Mouse (Mus musculus): ENCODE results near the gene Samhd1. TPM values are rescaled to one million over a fixed set of nuclear protein-coding genes. Genes with fewer than 3 reads are reported as not detected.
A peak's percentile ranks its signal among the peaks of the same experiment; 100 is the strongest.

Samhd1 gene
- polyA plus RNA-seq, 1 experiment from 2014 or later, result 22.0 TPM

DNA sequence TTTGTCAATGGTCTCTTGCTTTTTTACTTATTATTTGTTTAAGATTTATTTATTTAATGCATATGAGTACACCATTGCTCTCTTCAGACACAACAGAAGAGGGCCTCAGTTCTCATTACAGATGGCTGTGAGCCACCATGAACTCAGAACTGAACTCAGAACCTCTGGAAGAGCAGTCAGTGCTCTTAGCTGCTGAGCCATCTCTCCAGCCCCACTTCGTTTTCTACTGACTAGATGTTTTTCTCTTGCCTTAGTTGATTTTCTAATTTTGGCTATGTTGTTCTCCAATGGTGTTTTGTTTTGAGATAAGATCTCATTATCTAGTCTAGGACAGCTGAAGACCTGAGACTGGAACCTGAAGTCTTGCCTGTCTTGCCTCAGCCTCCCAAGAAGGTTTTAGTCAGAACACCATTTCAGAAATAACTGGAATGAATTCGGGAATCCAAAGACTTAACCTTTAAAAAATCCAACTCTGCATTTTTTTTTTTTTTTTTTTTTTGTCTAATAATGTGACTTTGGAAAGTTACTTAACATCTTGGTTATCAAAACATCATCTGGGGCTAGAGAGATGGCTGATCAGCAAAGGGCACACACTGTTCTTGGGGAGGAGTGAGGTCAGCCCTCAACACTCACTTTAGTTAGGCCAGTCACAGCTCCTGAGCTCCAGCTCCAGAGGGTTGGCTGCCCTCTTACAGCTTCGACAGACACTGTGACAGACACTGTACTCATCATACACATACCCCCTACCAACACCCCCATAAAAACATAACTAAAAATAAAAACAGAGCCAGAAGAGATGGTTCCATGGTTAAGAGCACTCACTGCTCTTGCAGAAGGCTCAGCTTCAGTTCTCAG lies 2.2 kb downstream of the Samhd1 start:
- Histone ChIP-seq H3K9ac (ENCODE audit: low read depth, low read length) (no peak overlapping the region), H3K4me1 (ENCODE audit: control insufficient read depth, insufficient read depth, low read length) (peaks cover 13% of the 10 kb centered on the region), H3K27me3 (replicated peaks; ENCODE audit: control insufficient read depth, insufficient read depth, low read length) (no peaks in the 10 kb centered on the region), H3K36me3 (ENCODE audit: control insufficient read depth, insufficient read depth, low read length) (no peaks in the 10 kb centered on the region), H3K9me3 (ENCODE audit: control insufficient read depth, low read length) (no peaks in the 10 kb centered on the region), H3K27ac (ENCODE audit: low read length) (no peak overlapping the region), H3K4me2 (ENCODE audit: low read depth, low read length) (no peak overlapping the region; the same call in 1 of the 2 replicates), H3K4me3 (ENCODE audit: low read length) (no peak overlapping the region)
- ATAC-seq, result no peak
- WGBS, result 73% methylated on average over 3 of the region's 3 CpGs

DNA sequence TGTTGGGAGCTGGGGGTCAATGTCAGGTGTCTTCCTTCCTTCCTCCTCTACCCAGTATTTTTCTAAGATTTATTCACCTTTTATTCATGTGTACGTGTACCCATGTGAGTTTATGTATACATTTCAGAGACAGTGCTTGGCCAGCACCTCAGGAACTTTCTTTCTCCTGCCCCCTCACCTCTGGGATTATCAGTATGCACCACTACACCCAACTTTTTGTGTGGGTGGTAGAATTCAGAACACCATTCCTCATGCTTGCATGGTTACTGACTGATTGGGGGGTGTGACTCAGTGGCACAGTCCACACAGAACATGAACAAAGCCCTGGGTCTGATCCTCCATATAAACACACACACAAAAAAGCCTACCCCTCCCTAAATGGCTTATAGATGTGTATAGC lies 3.0 kb downstream of the Samhd1 start:
- no peak overlapping the region for H3K27ac ChIP-seq (ENCODE audit: low read length)
- no peaks in the 10 kb centered on the region for H3K27me3 ChIP-seq (replicated peaks; ENCODE audit: control insufficient read depth, insufficient read depth, low read length)
- 65% methylated on average over 1 of the region's 1 CpGs for WGBS
- H3K4me3 ChIP-seq (ENCODE audit: low read length), result no peak overlapping the region
- ATAC-seq, result no peak
- H3K9ac ChIP-seq (ENCODE audit: low read depth, low read length), result no peak overlapping the region
- no peaks in the 10 kb centered on the region for H3K36me3 ChIP-seq (ENCODE audit: control insufficient read depth, insufficient read depth, low read length)
- no peak overlapping the region for H3K4me2 ChIP-seq (ENCODE audit: low read depth, low read length)
- H3K9me3 ChIP-seq (ENCODE audit: control insufficient read depth, low read length), result no peaks in the 10 kb centered on the region
- H3K4me1 ChIP-seq (ENCODE audit: control insufficient read depth, insufficient read depth, low read length), result peaks cover 14% of the 10 kb centered on the region

DNA sequence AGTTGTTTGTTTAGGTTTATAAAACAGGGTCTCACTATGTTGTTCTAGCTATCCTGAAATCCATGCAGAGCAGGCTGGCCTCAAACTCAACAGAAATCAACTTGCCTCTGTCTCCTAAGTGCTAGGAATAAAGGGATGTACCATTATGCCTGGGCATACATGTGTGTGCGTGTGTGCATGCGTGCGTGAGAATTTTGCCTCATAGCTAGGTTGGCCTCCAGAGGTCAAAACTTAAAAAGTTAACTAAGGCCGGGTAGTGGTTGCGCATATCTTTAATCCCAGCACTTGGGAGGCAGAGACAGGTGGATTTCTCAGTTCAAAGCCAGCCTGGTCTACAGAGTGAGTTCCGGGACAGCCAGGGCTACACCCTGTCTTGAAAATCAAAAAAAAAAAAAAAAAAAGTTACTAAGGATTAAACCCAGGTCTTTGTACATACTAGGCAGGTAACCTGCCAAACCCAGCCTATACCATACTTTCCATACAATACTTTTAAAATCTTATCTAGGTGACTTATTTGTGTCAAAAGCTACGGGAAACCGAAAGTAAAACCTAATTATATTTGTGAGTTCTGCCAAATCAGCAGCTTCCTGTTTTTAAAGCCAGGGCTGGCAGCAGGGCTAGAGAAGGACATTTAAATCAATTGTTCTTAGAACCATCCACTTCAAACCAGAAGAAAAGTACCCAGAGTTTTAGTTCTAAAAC lies 4.1 kb downstream of the Samhd1 start:
- Histone ChIP-seq H3K4me2 (ENCODE audit: low read depth, low read length) (peak overlapping the region; percentile 16; the same call in 1 of the 2 replicates), H3K27ac (ENCODE audit: low read length) (no peak overlapping the region)

DNA sequence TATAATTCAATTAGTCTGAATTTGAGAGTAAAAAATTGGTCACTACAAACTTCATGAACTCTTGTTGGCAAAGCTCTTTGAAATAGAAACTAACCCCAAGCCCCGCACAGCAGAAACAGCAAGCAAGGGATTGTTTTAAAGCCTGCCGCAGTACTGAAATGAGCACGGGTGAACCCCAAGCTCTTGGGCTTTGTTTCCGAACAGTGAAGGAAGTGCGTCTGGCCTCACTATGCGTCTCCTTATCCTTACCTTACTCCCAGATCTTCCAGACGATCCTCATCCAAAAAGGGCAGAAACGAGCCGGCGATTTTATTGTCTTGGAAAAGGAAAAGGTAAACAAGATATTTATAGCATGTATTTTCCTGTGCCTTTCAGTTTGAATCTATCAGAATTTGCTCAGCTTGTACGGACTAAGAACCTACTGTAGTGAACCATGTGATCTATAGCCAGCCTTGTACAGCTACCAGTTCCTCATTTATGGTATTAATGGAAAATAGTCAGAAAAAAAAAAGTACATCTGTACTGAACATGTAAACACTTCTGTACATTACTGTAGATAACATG lies 5.4 kb downstream of the Samhd1 start:
- H3K4me3 ChIP-seq (ENCODE audit: low read length), result no peak overlapping the region
- H3K36me3 ChIP-seq (ENCODE audit: control insufficient read depth, insufficient read depth, low read length), result no peaks in the 10 kb centered on the region
- 58% methylated on average over 11 of the region's 11 CpGs for WGBS
- ATAC-seq, result no peak
- H3K27me3 ChIP-seq (replicated peaks; ENCODE audit: control insufficient read depth, insufficient read depth, low read length), result no peaks in the 10 kb centered on the region
- no peak overlapping the region for H3K27ac ChIP-seq (ENCODE audit: low read length)
- no peak overlapping the region for H3K9ac ChIP-seq (ENCODE audit: low read depth, low read length)
- H3K9me3 ChIP-seq (ENCODE audit: control insufficient read depth, low read length), result no peaks in the 10 kb centered on the region
- H3K4me2 ChIP-seq (ENCODE audit: low read depth, low read length), result 0 out of 2 replicates have a peak overlapping the region, but pooled peaks have one; percentile 3
- peaks cover 13% of the 10 kb centered on the region for H3K4me1 ChIP-seq (ENCODE audit: control insufficient read depth, insufficient read depth, low read length)

More for the DNA sequence above, 4.1 kb downstream of the Samhd1 start:
- H3K4me3 ChIP-seq (ENCODE audit: low read length), result no peak overlapping the region
- WGBS, result 72% methylated on average over 8 of the region's 8 CpGs
- no peak for ATAC-seq
- peaks cover 13% of the 10 kb centered on the region for H3K4me1 ChIP-seq (ENCODE audit: control insufficient read depth, insufficient read depth, low read length)
- no peaks in the 10 kb centered on the region for H3K27me3 ChIP-seq (replicated peaks; ENCODE audit: control insufficient read depth, insufficient read depth, low read length)
- no peaks in the 10 kb centered on the region for H3K36me3 ChIP-seq (ENCODE audit: control insufficient read depth, insufficient read depth, low read length)
- H3K9ac ChIP-seq (ENCODE audit: low read depth, low read length), result no peak overlapping the region
- no peaks in the 10 kb centered on the region for H3K9me3 ChIP-seq (ENCODE audit: control insufficient read depth, low read length)

DNA sequence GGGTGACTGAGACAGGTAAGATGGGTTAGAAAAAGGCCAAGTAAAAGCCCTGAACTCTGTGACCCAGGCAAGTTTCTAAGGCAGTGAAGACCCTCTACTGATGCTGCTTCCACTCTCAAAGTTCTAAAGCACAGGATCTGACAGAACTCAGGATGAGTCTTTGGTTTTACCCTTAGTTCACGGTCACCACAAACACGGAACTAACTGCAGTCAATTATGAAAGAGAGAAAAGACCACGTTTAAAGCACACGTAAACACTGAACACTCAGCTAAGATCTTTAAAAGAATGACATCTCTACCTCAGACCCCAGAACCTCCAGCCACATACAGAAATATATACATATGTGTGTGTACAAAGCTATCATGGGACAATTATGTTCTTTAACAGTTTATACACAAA lies 6.0 kb downstream of the Samhd1 start:
- ATAC-seq, result no peak
- 81% methylated on average over 4 of the region's 4 CpGs for WGBS
- H3K9me3 ChIP-seq (ENCODE audit: control insufficient read depth, low read length), result no peaks in the 10 kb centered on the region
- no peak overlapping the region for H3K9ac ChIP-seq (ENCODE audit: low read depth, low read length)
- H3K4me1 ChIP-seq (ENCODE audit: control insufficient read depth, insufficient read depth, low read length), result peaks cover 12% of the 10 kb centered on the region
- no peaks in the 10 kb centered on the region for H3K27me3 ChIP-seq (replicated peaks; ENCODE audit: control insufficient read depth, insufficient read depth, low read length)
- H3K27ac ChIP-seq (ENCODE audit: low read length), result no peak overlapping the region
- H3K36me3 ChIP-seq (ENCODE audit: control insufficient read depth, insufficient read depth, low read length), result no peaks in the 10 kb centered on the region
- no peak overlapping the region for H3K4me2 ChIP-seq (ENCODE audit: low read depth, low read length)
- no peak overlapping the region for H3K4me3 ChIP-seq (ENCODE audit: low read length)

DNA sequence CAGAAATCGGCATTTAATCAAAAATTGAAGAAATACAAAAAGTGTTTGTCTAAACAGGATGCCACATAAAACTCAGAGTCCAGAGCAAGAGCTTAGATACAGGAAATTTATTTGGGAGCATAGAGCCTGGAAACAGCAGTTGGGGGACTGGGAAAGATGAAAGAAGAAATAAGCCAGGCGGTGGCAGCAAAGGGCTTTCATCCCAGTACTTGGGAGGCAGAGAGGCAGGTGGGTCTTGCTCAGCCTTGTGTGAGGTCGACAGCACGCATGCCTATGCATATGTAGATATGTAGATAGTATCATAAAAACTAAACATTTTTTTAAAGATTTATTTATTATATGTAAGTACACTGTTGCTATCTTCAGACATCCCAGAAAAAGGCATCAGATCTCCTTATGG lies 7.0 kb downstream of the Samhd1 start:
- ATAC-seq, result no peak
- Histone ChIP-seq H3K9ac (ENCODE audit: low read depth, low read length) (no peak overlapping the region), H3K27ac (ENCODE audit: low read length) (no peak overlapping the region)

DNA sequence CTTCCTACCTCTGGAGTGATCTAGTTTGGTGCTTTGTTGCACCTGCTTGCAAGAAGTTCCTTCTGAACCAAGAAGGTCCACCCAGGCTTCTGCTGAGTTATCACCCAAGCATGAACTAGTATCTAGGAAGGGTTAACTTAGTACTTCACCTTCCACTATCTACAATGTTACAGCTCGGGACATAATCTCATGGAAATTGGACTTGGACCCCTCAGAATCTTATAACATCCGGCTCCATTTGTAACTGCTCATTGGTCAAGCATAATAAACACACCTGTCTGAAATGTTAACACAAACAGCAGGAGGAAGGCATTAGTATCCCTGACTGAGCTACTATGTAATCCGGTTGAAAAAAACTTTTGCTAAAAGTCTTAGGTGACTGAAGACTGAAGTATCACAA lies 7.7 kb downstream of the Samhd1 start:
- peak; percentile 69 for ATAC-seq
- peak overlapping the region; percentile 80 for H3K27ac ChIP-seq (ENCODE audit: low read length)
- H3K4me2 ChIP-seq (ENCODE audit: low read depth, low read length), result peak overlapping the region; percentile 28; the same call in 1 of the 2 replicates

More for the DNA sequence above, 7.0 kb downstream of the Samhd1 start:
- Histone ChIP-seq H3K4me1 (ENCODE audit: control insufficient read depth, insufficient read depth, low read length) (peaks cover 6% of the 10 kb centered on the region; the same call in 1 of the 2 replicates), H3K27me3 (replicated peaks; ENCODE audit: control insufficient read depth, insufficient read depth, low read length) (no peaks in the 10 kb centered on the region), H3K9me3 (ENCODE audit: control insufficient read depth, low read length) (no peaks in the 10 kb centered on the region), H3K4me3 (ENCODE audit: low read length) (no peak overlapping the region), H3K36me3 (ENCODE audit: control insufficient read depth, insufficient read depth, low read length) (no peaks in the 10 kb centered on the region), H3K4me2 (ENCODE audit: low read depth, low read length) (no peak overlapping the region)
- 48% methylated on average over 4 of the region's 4 CpGs for WGBS

DNA sequence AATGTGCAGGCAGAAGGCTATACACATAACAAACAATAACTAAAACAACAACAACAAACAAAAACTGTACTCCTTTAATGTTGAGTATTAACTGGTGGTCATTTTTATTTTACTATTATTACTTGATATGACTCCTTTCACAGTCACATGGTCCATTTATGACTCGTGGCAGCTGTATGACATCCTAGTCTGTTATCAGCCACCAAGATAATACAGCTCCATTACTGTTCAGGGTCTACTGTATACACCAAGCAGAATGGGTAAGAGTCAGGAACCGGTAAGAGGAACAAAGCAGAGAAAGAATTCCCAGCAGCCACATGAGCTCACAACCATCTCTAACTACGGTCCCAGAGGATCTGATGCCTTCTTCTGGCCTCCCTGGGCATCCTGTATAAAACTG lies 9.8 kb downstream of the Samhd1 start:
- no peak overlapping the region for H3K4me3 ChIP-seq (ENCODE audit: low read length)
- no peaks in the 10 kb centered on the region for H3K27me3 ChIP-seq (replicated peaks; ENCODE audit: control insufficient read depth, insufficient read depth, low read length)
- H3K4me2 ChIP-seq (ENCODE audit: low read depth, low read length), result no peak overlapping the region
- no peak overlapping the region for H3K9ac ChIP-seq (ENCODE audit: low read depth, low read length)
- no peaks in the 10 kb centered on the region for H3K9me3 ChIP-seq (ENCODE audit: control insufficient read depth, low read length)
- peak; percentile 72 for ATAC-seq
- H3K4me1 ChIP-seq (ENCODE audit: control insufficient read depth, insufficient read depth, low read length), result peaks cover 6% of the 10 kb centered on the region; the same call in 1 of the 2 replicates
- peak overlapping the region; percentile 7; the same call in 1 of the 2 replicates for H3K27ac ChIP-seq (ENCODE audit: low read length)
- 0 out of 2 replicates have a peak, but pooled peaks cover under 1% of the 10 kb centered on the region for H3K36me3 ChIP-seq (ENCODE audit: control insufficient read depth, insufficient read depth, low read length)
- 72% methylated on average over 3 of the region's 3 CpGs for WGBS

More for the DNA sequence above, 7.7 kb downstream of the Samhd1 start:
- no peaks in the 10 kb centered on the region for H3K9me3 ChIP-seq (ENCODE audit: control insufficient read depth, low read length)
- H3K4me1 ChIP-seq (ENCODE audit: control insufficient read depth, insufficient read depth, low read length), result peaks cover 6% of the 10 kb centered on the region; the same call in 1 of the 2 replicates
- H3K36me3 ChIP-seq (ENCODE audit: control insufficient read depth, insufficient read depth, low read length), result no peaks in the 10 kb centered on the region
- no peak overlapping the region; the same call in 1 of the 2 replicates for H3K9ac ChIP-seq (ENCODE audit: low read depth, low read length)
- no peaks in the 10 kb centered on the region for H3K27me3 ChIP-seq (replicated peaks; ENCODE audit: control insufficient read depth, insufficient read depth, low read length)
- WGBS, result 51% methylated on average over 3 of the region's 3 CpGs
- no peak overlapping the region for H3K4me3 ChIP-seq (ENCODE audit: low read length)

DNA sequence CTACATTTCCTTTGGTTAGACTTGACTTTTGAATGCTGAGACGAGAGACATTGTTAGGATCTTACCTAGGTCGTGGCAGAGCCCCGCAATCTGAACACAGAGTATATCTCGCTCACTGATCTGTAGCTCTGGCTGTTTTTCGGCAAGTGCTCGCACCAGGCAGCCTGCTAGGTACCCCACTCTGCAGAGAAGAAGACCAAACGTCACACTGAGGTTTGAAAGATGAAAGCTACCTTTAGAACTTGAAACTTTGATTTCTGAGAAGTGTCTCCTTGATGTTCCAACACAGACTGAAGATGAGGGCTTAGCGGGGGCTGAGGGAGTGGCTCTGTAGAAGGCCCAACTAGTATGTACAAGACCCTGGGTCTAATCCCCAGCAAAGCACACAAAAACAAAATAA lies 13.3 kb downstream of the Samhd1 start:
- 0 out of 2 replicates have a peak, but pooled peaks cover 3% of the 10 kb centered on the region for H3K36me3 ChIP-seq (ENCODE audit: control insufficient read depth, insufficient read depth, low read length)
- H3K27ac ChIP-seq (ENCODE audit: low read length), result no peak overlapping the region
- no peak overlapping the region for H3K4me2 ChIP-seq (ENCODE audit: low read depth, low read length)
- H3K9ac ChIP-seq (ENCODE audit: low read depth, low read length), result no peak overlapping the region
- WGBS, result 91% methylated on average over 8 of the region's 8 CpGs
- no peak overlapping the region for H3K4me3 ChIP-seq (ENCODE audit: low read length)
- no peaks in the 10 kb centered on the region for H3K9me3 ChIP-seq (ENCODE audit: control insufficient read depth, low read length)
- ATAC-seq, result no peak
- no peaks in the 10 kb centered on the region for H3K27me3 ChIP-seq (replicated peaks; ENCODE audit: control insufficient read depth, insufficient read depth, low read length)
- no peaks in the 10 kb centered on the region for H3K4me1 ChIP-seq (ENCODE audit: control insufficient read depth, insufficient read depth, low read length)

Measured in intestine, embryonic 16.5 days (tissue).